Mouse (Mus musculus) liver, adult (tissue): ENCODE results near the gene Ranbp6.

Experiments used
- GATA4 ChIP-seq: IDR thresholded peaks from 2 replicates; pipeline ENCODE4 v1.6.1; 2014; ENCODE audit warnings: mild to moderate bottlenecking, low read length; ENCODE audit not compliant: insufficient replicate concordance

Gene Ranbp6

DNA sequence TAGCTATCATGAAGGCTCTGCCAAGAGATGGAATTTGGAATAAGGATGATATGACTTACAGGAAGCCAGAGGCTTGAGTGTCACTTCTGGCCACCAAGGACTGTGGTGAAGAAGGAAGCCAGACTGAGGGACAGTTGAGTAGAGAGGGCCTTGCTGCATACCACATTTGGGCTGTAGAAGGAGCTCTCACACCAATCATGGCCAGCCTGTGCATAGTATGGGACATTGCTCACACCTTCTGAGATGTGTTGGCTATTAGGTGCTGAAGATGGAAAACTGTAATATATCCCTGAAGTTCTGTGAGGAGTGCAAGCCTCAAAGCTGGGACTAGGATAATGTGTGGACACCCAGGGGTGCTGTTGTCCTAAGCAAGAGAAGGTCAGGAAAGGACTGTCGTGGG, 13.9 kb upstream of the Ranbp6 start:
- no peak for TF ChIP-seq GATA4

DNA sequence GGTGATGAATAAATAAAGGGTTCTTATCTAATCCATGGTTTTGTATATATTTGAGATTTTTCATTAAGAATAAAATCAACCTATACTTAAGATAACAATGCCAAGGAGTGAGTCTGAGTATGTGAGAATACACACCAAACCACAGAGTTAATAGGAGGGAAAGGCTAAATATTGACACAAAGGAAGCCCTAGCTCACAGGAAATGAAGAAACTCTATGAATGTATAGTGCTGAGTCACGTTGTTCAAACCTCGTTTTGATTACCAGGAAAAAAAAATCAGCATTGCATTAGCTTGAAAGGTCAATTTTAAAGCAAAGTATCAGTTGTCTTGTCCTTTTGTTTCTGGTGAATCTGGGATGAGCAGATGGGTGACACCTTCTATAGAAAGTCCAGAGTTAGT, 12.2 kb upstream of the Ranbp6 start:
- no peak for TF ChIP-seq GATA4

DNA sequence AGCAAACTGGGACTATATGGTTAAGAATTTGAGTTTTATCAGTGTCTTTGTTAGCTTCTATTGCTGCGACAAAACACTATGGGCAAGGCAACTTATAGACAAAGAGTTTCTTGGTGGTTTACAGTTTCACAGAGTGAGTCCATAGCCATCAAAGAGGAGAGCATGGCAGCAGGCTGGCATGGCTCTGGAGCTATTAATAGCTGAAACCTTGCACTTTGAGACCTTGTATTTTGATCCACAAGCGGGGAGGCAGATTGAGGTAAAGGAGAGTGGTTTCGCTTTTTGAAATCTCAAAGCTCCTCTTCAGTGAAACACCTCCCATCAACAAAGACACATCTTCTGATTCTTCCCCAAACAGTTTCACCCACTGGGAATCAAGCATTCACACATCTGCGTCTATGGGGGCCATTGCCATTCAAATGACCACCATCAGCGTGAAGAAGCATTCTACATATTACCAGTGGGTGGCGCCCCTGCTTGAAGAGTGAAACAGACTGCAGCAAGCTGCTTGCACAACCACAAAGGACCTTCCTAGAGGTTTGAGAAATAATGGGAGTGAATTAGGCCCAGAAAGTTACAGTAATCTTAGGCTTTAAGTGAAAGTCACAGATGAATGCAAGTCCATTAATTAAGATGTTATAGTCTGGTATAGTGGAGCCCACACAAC, 11.4 kb upstream of the Ranbp6 start:
- TF ChIP-seq GATA4: no peak

DNA sequence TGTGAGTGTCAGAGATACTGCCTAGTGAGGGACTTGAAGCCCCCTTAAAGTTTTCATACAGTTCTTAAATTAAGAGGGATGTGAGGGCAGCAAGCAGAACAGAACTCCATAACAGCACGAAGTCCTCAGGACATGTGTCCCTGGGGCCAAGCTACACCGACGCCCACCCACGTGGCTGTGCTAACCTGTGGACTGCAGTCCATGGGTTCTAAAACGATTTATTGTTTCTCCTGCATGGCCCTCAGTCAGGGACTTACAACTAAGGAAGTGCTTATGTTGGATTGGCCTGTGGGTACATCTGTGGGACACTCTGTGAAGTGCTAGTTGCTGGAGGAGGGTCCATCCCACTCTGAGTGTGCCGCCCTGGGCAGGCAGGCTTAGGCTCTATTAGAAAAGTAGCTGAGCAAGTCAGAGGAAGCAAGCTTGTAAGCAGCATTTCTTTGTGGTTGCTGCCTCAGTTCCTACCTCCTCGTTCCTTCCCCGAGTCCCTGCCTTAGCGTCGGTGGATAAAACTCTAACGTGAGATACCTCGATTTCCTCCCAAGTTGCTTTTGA, 10.8 kb upstream of the Ranbp6 start:
- TF ChIP-seq GATA4: no peak

DNA sequence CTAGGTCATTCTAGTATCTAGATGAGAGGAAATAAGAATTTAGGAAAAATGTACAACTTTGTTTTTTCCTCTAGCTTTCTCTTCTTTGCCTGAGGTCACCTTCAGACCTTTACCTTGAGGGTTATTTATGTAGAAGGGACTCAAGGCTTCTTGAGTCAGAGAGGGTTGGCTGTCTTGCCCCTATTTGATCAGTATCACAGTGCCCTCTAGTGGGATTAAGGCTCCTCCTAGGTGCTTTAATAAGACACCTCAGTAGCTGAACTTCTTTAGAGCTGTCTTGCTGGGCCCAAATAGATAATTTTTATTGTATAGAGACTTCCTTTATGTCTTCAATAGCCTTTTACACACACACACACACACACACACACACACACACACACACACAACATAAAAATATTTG, 8.2 kb upstream of the Ranbp6 start:
- TF ChIP-seq GATA4: no peak

DNA sequence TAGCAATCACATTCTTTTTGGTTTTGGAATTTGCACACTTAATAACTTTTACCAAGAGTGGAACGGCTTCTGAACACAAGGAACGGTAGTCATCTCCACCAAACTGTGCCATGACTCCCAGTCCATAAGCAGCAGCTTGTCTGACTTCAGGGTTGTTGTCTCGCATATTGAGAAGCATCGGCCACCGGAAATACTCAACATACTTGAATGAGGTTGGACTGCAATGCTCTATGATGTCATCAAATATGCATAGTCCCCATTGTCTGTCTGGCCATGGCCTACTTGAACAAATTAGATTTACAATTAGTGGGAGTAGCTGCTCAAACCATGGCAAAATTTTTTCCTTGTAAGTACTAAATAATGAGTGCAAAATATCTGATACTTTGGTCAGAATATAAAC, 2.8 kb downstream of the Ranbp6 start:
- TF ChIP-seq GATA4: no peak

DNA sequence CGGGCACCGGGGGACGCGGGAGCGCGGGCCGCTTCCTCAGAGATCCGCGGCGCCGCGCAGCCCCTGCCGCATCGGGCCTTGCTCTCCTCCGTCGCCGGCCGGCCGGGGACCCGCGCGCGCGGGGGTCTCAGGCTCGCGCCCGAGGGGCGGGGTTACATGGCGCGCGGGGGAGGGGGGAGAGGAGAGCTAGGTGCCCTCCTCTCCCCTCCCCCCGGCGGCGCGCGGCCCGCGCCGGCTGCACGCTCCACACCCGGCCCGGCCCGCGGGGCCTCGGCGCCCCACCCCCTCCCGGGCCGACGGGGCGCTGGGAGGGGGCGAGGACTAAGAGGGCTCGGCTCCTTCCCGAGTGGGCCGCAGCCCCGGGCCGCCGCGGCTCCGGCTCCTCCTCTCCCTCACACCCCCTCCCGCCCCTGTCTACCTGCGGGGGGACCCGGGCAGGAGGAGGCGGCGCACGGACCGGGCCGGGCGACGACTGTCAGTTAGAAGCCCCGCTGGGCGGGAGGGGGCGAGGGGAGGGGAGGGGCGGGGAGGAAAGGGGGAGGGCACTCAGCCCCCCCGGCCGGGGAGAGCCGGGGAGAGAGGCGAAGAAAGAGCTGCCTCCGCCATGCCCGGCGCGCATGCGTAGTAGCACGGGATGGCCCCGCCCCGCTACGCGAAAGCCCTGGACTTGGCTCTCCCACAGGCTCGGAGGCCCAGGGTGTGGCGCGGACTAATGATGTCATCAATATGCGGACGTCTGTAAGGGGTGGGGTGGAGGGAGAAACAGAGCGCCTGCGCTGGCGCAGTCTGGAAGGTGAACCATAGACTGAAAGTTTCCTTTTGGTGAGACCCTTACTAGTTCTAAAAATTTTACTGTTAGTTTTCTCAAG, 6.6 kb downstream of the Ranbp6 start, which contains the start of gene 9930021J03Rik:
Gene 9930021J03Rik (minus strand): TSS at position 73 of the 869 bp plus-strand sequence.
- TF ChIP-seq GATA4: peak; percentile 9; the same call in 1 of the 2 replicates

DNA sequence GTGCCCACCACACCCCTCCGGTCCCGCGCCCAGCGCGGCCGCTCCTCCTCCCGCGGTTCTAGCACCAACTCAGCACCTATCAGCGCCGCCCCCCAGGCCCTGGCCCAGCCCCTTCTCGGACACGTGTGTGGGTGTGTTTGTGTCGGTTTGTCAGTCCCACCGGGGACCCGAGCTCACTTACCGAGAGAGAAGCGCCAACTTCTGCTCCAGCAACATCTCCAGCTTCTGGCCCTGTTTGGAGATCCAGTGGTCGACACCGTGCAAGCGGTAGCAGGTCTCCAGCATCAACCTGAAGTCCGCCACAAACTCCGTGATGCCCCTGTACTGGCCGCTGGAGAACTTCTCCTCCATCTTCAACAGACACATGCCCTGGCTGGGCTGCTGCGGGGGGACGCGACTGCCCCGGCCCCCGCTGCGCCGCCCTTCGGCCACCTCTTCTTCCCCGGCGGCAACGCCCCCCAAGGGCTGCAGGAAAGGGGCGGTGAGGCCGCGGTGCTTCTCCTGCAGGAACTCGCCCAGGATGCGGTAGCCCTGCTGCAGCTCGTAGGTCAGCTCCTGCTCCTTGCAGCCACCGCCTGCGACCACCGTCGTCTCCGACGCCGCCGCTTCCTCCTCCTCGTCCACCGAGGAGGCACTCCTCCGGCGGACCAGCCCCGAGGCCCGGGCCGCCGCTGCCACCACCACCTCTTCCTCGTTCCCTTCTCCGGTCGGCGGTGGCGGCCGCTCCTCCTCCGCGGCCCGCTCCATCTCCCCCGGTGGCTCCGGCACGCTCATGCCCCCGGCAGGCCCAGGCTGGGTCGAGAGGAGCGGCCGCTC, 7.5 kb downstream of the Ranbp6 start:
- TF ChIP-seq GATA4: no peak

DNA sequence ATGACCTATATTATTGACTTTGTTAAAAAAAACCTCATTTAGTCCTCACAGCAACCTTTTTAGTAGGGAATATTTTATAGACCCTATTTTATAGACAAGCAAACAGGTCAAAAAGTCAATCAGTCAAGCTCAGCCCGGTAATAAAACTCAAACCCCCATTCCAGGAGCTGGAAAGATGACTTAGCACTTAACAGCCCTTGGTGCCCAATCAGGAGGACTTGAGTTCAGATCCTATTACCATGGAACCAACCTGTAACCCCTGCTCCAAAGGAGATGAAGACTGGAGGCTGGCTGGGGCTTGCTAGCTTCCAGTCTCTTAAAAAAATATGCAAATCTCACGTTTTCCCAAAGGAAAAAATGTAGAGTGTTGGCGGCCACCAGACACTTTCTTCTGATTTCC, 8.8 kb downstream of the Ranbp6 start:
- no peak for TF ChIP-seq GATA4

DNA sequence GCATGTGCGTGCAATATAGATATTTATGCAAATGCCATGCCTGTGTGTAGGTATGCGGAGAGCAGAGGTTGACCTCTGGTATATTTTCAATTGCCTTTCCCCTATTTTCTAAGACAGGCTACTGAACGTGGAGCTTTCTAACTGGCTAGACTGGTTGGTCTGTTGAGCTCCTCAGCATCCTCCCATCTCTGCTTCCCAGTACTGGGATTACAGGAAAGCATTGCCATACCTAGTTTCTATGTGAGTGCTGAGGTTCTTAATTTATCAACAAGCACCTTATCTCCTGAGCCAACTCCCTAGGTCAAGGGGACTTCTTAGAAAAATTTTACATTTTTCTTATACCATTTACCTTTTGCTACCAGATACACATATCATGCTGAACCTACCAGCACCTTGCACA, 15.4 kb downstream of the Ranbp6 start:
- no peak for TF ChIP-seq GATA4

DNA sequence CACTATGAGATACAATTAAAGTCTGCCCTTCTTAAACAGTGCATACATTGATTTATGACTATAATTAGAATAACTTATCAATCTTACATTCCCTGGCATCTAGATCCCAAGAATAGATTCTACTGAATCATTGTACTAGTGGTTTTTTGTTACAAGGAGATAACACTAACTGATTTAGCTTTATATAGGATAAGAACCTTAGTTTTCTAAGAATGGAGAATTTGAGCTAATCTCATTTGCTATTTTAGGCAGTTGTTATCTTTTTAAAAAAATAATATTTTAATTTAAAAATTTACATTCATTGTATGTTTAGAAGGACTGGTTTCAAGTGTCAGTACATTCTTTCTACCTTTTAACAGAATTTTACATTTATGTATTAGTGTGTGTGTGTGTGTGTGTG, 24.8 kb downstream of the Ranbp6 start:
- TF ChIP-seq GATA4: no peak

DNA sequence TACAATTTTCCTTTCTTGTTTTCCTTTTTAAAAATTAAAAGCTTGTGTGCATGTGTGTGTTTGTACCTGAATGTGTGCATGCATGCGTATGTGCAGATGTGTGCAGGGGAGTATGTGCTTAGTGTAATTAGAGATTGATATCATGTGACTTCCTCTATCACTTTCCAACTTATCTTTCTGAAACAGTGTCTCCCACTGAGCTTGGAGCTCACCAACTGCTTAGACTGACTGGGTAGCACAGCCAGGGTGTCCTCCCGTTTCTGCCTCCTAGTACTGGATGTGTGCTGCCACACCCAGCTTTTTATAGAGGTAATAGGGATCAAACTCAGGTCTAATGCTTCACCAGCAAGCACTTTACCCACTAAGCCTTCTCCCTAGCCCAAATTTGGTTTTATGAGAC, 29.9 kb downstream of the Ranbp6 start:
- TF ChIP-seq GATA4: no peak
